Mouse (Mus musculus) liver, embryonic 16.5 days (tissue): ENCODE results near the gene Olfr1143. TPM values are rescaled to one million over a fixed set of nuclear protein-coding genes. Genes with fewer than 3 reads are reported as not detected.

Experiments
- ATAC-seq: fragments of 200-750 bp; cut with Nextera tagmentation; 2 replicates; pipeline ENCODE4 v1.8.0; 2017; ENCODE audit warnings: low read depth, mild to moderate bottlenecking, moderate number of reproducible peaks, moderate library complexity
- H3K27ac ChIP-seq: fragments of 300-500 bp; sonication (generic); 2 replicates; pipeline ENCODE4 v1.5.1; 2014; ENCODE audit warnings: mild to moderate bottlenecking, low read length
- H3K27me3 ChIP-seq: fragments of 300-500 bp; sonication (generic); 2 replicates; pipeline ENCODE4 v1.6.1; 2014; ENCODE audit warnings: low read depth, low read length, mixed read lengths; ENCODE audit not compliant: control insufficient read depth, insufficient read depth
- H3K36me3 ChIP-seq: fragments of 300-500 bp; sonication (generic); 2 replicates; pipeline ENCODE4 v1.6.1; 2014; ENCODE audit warnings: mild to moderate bottlenecking; ENCODE audit not compliant: control insufficient read depth, insufficient read depth
- H3K4me1 ChIP-seq: fragments of 300-500 bp; sonication (generic); 2 replicates; pipeline ENCODE4 v1.6.1; 2014; ENCODE audit warnings: low read depth, low read length, mixed read lengths; ENCODE audit not compliant: control insufficient read depth
- H3K4me2 ChIP-seq: fragments of 300-500 bp; sonication (generic); 2 replicates; pipeline ENCODE4 v1.6.1; 2014; ENCODE audit warnings: low read depth, low read length, mixed read lengths
- H3K4me3 ChIP-seq: fragments of 300-500 bp; sonication (generic); 2 replicates; pipeline ENCODE4 v1.5.1; 2014; ENCODE audit warnings: low read depth, mild to moderate bottlenecking, low read length
- H3K9ac ChIP-seq: fragments of 300-500 bp; sonication (generic); 2 replicates; pipeline ENCODE4 v1.6.1; 2014; ENCODE audit warnings: low read depth, low read length
- H3K9me3 ChIP-seq: fragments of 300-500 bp; sonication (generic); replicated peaks from 2 replicates; pipeline ENCODE4 v1.6.1; 2016; ENCODE audit warnings: low read length; ENCODE audit not compliant: control insufficient read depth
- WGBS: fragments of 180-500 bp; shearing (Covaris S2); extraction: QIAGEN DNeasy Blood & Tissue Kit; methylation state at CpG from one replicate; pipeline ENCODE4 v1.1.7; 2014; ENCODE audit not compliant: insufficient replicate concordance; 5-methylcytosine and 5-hydroxymethylcytosine counted together
- polyA plus RNA-seq: library from polyadenylated mRNA; unstranded; fragments of >200 nt; fragmentation: Nextera tagmentation; extraction: Ambion mirVana; gene quantifications from 2 replicates; pipeline ENCODE4 v1.2.1, GENCODE M21; 2015

The Olfr1143 gene
- polyA plus RNA-seq = not detected in 2 replicates

DNA sequence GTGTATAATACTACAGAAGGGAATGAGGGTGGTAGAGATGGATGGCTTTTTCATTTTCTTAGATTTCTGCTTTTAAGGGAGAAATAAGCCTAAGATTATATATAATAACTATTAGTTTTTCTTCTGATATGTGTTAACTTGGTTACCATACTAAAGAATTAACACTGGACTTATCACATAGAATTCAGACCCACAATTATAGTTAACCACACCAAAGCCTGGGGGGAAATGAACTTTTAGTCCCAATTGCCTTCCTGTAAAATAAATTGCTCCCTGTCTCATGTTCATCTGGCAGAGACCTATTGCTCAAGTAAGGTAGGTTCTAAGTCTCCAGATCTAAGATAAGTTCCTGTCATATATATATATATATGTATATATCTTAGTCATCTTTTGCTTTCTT lies at the start of gene Olfr1143:
TSS of gene Olfr1143 (plus strand) at position 301 of the 400 bp plus-strand sequence.
- no peak for ATAC-seq
- Histone ChIP-seq H3K4me2 (no peak within 1 kb of the TSS), H3K27me3 (no peaks in the 10 kb centered on the region), H3K9me3 (no peaks in the 10 kb centered on the region), H3K4me1 (no peaks in the 10 kb centered on the region), H3K36me3 (no peaks in the 10 kb centered on the region), H3K9ac (no peak within 1 kb of the TSS), H3K27ac (no peak within 1 kb of the TSS), H3K4me3 (no peak within 1 kb of the TSS)

DNA sequence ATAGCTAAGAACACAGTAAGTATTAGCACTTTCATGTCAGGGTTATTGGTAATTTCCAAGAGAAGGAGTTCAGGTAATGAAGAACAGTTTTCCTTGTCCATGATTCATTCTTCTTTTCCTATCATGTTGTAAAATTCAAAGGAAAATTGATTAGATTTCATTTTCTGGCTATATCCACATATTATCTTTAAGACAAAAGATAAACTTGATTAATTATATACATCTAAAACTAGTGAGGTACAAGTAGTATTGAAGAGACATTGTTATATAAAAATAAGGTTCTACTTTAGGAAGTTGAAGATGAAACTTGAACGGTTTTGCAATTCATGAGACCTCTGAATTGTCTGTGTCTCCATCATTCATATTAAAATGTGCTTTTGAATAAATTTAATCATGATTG lies 46.5 kb upstream of the Olfr1143 start, which contains the start of gene Olfr1141:
TSS of gene Olfr1141 (minus strand) at position 101 of the 400 bp plus-strand sequence.
- Histone ChIP-seq H3K9ac (no peak within 1 kb of the TSS), H3K36me3 (no peaks in the 10 kb centered on the region), H3K4me3 (no peak within 1 kb of the TSS), H3K27me3 (no peaks in the 10 kb centered on the region), H3K4me1 (no peaks in the 10 kb centered on the region), H3K27ac (no peak within 1 kb of the TSS), H3K4me2 (no peak within 1 kb of the TSS), H3K9me3 (no peaks in the 10 kb centered on the region; the same call in 1 of the 2 replicates)
- no peak for ATAC-seq
- 59% methylated on average over 1 of the region's 1 CpGs for WGBS

DNA sequence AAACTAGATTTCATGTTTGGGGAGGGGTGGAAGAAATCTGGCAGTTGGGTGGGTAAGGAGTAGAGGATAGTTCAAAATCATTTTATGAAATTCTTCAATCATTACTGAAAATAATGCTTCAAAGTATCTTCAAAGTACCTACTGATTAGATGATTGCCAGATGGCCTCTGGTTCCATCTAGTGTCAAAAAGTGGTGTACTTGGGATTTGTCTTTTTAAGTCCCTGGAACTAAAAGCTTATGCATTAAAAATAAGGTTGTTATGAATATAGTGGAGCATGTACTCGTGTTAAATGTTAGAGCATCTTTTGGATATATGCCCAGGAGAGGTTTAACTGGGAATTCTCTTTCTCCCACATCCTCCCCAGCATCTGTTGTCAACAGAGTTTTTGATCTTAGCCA lies 24.2 kb upstream of the Olfr1143 start:
- no peak overlapping the region for H3K4me3 ChIP-seq
- no peaks in the 10 kb centered on the region for H3K36me3 ChIP-seq
- no peak overlapping the region for H3K9ac ChIP-seq
- H3K27me3 ChIP-seq = no peaks in the 10 kb centered on the region
- ATAC-seq = no peak
- no peak overlapping the region for H3K27ac ChIP-seq
- H3K4me1 ChIP-seq = no peaks in the 10 kb centered on the region
- no peak overlapping the region for H3K4me2 ChIP-seq
- no peaks in the 10 kb centered on the region for H3K9me3 ChIP-seq
- WGBS = 34% methylated on average over 1 of the region's 1 CpGs

DNA sequence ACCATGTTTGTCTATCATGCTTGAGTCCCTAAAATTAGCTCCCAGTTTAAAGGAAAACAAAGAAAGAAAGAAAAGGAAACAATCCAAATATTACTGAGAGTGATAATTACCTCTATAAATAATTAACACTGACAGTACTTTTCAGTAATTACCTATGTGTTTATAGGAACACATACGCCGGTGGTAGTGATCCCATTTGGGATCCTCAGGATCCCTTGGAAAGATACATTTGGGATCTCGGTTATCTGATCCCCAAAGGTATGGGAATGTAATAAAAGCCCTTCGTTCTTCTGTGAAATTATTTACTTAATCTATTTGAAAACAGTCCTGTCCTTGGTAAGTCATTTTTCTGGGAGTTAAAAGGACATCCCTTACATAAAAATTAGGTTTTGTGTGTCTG lies 21.2 kb upstream of the Olfr1143 start, which contains the start of gene Olfr152:
TSS of gene Olfr152 (plus strand) at position 301 of the 400 bp plus-strand sequence.
- Histone ChIP-seq H3K27ac (no peak within 1 kb of the TSS), H3K9me3 (no peaks in the 10 kb centered on the region), H3K4me2 (no peak within 1 kb of the TSS), H3K27me3 (no peaks in the 10 kb centered on the region), H3K36me3 (no peaks in the 10 kb centered on the region), H3K4me1 (no peaks in the 10 kb centered on the region), H3K9ac (no peak within 1 kb of the TSS), H3K4me3 (no peak within 1 kb of the TSS)
- 62% methylated on average over 4 of the region's 4 CpGs for WGBS
- no peak for ATAC-seq

DNA sequence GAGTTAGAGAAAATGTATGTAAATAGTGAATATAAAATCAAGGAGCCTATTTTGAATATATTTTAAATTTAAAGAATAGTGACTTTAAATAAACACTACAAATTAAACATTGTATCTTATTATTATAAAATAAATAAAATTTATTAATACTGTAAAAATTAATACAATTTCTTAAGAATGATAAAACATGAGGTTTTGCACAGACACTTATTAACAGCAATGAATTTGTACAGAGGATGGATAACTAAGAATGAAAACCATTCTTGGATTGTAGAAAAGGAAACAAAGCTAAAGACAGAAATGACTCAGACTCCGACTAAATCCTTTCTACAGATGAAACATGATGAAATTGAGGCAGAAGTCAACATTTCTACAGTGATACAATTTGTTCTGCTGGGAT lies 9.1 kb downstream of the Olfr1143 start, which contains the start of gene Olfr1145:
TSS of gene Olfr1145 (plus strand) at position 301 of the 400 bp plus-strand sequence.
- H3K36me3 ChIP-seq = no peaks in the 10 kb centered on the region
- no peak for ATAC-seq
- H3K27me3 ChIP-seq = no peaks in the 10 kb centered on the region
- 46% methylated on average over 1 of the region's 1 CpGs for WGBS
- H3K4me2 ChIP-seq = no peak within 1 kb of the TSS
- H3K27ac ChIP-seq = no peak within 1 kb of the TSS
- H3K4me1 ChIP-seq = no peaks in the 10 kb centered on the region
- H3K9me3 ChIP-seq = no peaks in the 10 kb centered on the region
- no peak within 1 kb of the TSS for H3K9ac ChIP-seq
- H3K4me3 ChIP-seq = no peak within 1 kb of the TSS

DNA sequence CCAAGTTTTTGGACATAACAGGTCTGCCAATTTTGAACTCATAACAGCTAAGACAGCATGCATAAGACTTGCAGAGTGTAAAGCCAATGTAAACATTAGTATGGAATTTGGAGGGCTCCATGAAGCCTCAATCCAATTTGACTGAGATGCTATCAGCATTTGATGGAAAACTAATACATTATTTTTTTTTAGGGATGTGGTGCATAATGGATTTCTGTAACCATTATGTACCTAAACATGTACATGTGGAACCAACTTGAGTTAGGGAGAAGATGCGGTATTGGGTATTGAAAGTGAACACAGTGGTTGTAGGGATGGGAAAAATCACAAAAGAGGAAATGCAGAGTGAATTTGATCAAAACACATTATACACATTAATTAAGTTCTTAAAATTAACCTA lies 29.8 kb downstream of the Olfr1143 start, which contains the start of gene Olfr1148:
TSS of gene Olfr1148 (plus strand) at position 301 of the 400 bp plus-strand sequence.
- H3K27me3 ChIP-seq = no peaks in the 10 kb centered on the region
- ATAC-seq = no peak
- 64% methylated on average over 1 of the region's 1 CpGs for WGBS
- H3K9me3 ChIP-seq = no peaks in the 10 kb centered on the region
- H3K4me3 ChIP-seq = no peak within 1 kb of the TSS
- no peaks in the 10 kb centered on the region for H3K4me1 ChIP-seq
- no peak within 1 kb of the TSS for H3K4me2 ChIP-seq
- no peaks in the 10 kb centered on the region for H3K36me3 ChIP-seq
- H3K9ac ChIP-seq = no peak within 1 kb of the TSS
- H3K27ac ChIP-seq = no peak within 1 kb of the TSS

DNA sequence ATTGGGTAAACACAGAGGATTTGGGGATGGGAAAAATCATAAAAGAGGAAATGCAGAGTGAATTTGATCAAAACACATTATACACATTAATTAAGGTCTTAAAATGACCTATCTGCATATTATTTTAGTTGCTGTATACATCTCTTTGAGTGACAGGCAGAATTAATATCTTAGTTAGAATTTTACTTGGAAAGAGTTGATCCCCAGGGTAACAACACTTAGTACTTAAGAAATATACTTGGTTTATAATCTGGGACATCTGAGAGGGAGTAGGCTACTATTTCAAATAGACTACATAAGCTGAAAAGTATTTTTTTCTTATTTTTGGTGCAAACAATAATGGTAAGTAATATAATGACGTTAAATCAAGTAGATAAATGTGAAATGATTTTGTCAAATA lies 43.3 kb downstream of the Olfr1143 start, which contains the start of gene Olfr1150-ps1:
TSS of gene Olfr1150-ps1 (plus strand) at position 301 of the 400 bp plus-strand sequence.
- ATAC-seq = no peak
- Histone ChIP-seq H3K4me2 (no peak within 1 kb of the TSS), H3K4me3 (no peak within 1 kb of the TSS), H3K27ac (no peak within 1 kb of the TSS), H3K27me3 (no peaks in the 10 kb centered on the region), H3K4me1 (no peaks in the 10 kb centered on the region), H3K9ac (no peak within 1 kb of the TSS), H3K36me3 (no peaks in the 10 kb centered on the region), H3K9me3 (no peaks in the 10 kb centered on the region)
- WGBS = 53% methylated on average over 1 of the region's 1 CpGs

Other genes with a start within 250 kb of the Olfr1143 start
- not detected in 2 replicates for gene Olfr1129, start 226.7 kb upstream of the Olfr1143 start, polyA plus RNA-seq
- not detected in 2 replicates for gene Olfr1130, start 194.4 kb upstream of the Olfr1143 start, polyA plus RNA-seq
- gene Olfr1131, start 173.5 kb upstream of the Olfr1143 start, polyA plus RNA-seq = not detected in 2 replicates
- not detected in 2 replicates for gene Olfr1132, start 163.1 kb upstream of the Olfr1143 start, polyA plus RNA-seq
- gene Olfr1133, start 153.2 kb upstream of the Olfr1143 start, polyA plus RNA-seq = not detected in 2 replicates
- not detected in 2 replicates for gene Olfr1134, start 142.1 kb upstream of the Olfr1143 start, polyA plus RNA-seq
- not detected in 2 replicates for gene Olfr1135, start 126.9 kb upstream of the Olfr1143 start, polyA plus RNA-seq
- gene Olfr1136, start 106.6 kb upstream of the Olfr1143 start, polyA plus RNA-seq = not detected in 2 replicates
- not detected in 2 replicates for gene Olfr1137, start 87.4 kb upstream of the Olfr1143 start, polyA plus RNA-seq
- not detected in 2 replicates for gene Olfr1138, start 60.6 kb upstream of the Olfr1143 start, polyA plus RNA-seq
- not detected in 2 replicates for gene Olfr1140, start 56.8 kb upstream of the Olfr1143 start, polyA plus RNA-seq
- not detected in 2 replicates for gene Olfr1141, start 46.6 kb upstream of the Olfr1143 start, polyA plus RNA-seq
- gene Olfr152, start 21.1 kb upstream of the Olfr1143 start, polyA plus RNA-seq = not detected in 2 replicates
- gene Olfr1145, start 9.2 kb downstream of the Olfr1143 start, polyA plus RNA-seq = not detected in 2 replicates
- gene Olfr1148, start 29.9 kb downstream of the Olfr1143 start, polyA plus RNA-seq = not detected in 2 replicates
- gene Olfr1150-ps1, start 43.4 kb downstream of the Olfr1143 start, polyA plus RNA-seq = not detected in 2 replicates
- gene Olfr1151, start 55.3 kb downstream of the Olfr1143 start, polyA plus RNA-seq = not detected in 2 replicates
- gene Olfr1152, start 65.9 kb downstream of the Olfr1143 start, polyA plus RNA-seq = not detected in 2 replicates
- not detected in 2 replicates for gene Olfr1153, start 94.4 kb downstream of the Olfr1143 start, polyA plus RNA-seq
- gene Olfr1154, start 104.6 kb downstream of the Olfr1143 start, polyA plus RNA-seq = not detected in 2 replicates
- not detected in 2 replicates for gene Olfr1155, start 144.5 kb downstream of the Olfr1143 start, polyA plus RNA-seq
- gene Olfr1156, start 152.5 kb downstream of the Olfr1143 start, polyA plus RNA-seq = not detected in 2 replicates
- not detected in 2 replicates for gene Olfr1157, start 167.7 kb downstream of the Olfr1143 start, polyA plus RNA-seq
- not detected in 2 replicates for gene Olfr74, start 174.1 kb downstream of the Olfr1143 start, polyA plus RNA-seq
- gene Olfr1158, start 189.5 kb downstream of the Olfr1143 start, polyA plus RNA-seq = not detected in 2 replicates
- gene Olfr1160, start 207.7 kb downstream of the Olfr1143 start, polyA plus RNA-seq = not detected in 2 replicates
- gene Olfr1161, start 222.2 kb downstream of the Olfr1143 start, polyA plus RNA-seq = not detected in 2 replicates
- not detected in 2 replicates for gene Olfr73, start 237.1 kb downstream of the Olfr1143 start, polyA plus RNA-seq